Mouse (Mus musculus) olfactory bulb, adult 2 months (tissue): ENCODE measurements around the gene Rab11fip3.

ENCODE experiments used
- CTCF ChIP-seq: fragments of 200-500 bp; IDR thresholded peaks from 2 replicates; pipeline ENCODE4 v1.5.1; 2012; ENCODE audit warnings: low read depth, mild to moderate bottlenecking, low read length, moderate library complexity; ENCODE audit not compliant: insufficient read depth
- POLR2A ChIP-seq: fragments of 200-500 bp; IDR thresholded peaks from 2 replicates; pipeline ENCODE4 v1.6.1; 2012; ENCODE audit warnings: mild to moderate bottlenecking, low read depth, low read length, moderate library complexity; ENCODE audit not compliant: insufficient read depth

- TF ChIP-seq CTCF: no peak
- no peak for TF ChIP-seq POLR2A
Measured at GRCm38 (mm10) chr17:26023966-26024365, 45.4 kb downstream of the Rab11fip3 start.
